Mouse (Mus musculus) heart, embryonic 14.5 days (tissue): ENCODE measurements around the gene Fam89b. TPM values are rescaled to one million over a fixed set of nuclear protein-coding genes. Genes with fewer than 3 reads are reported as not detected.
A peak's percentile ranks its signal among the peaks of the same experiment; 100 is the strongest.
"Not testable (repeated sequence)": the region's sequence is repeated elsewhere in the genome, so short reads cannot be mapped to it uniquely, and the experiment has no call there.

Source experiments
- ATAC-seq: fragments of 200-750 bp; cut with Nextera tagmentation; 2 replicates; pipeline ENCODE4 v1.8.0; 2017; ENCODE audit warnings: low read depth, moderate TSS enrichment; ENCODE audit not compliant: insufficient number of reproducible peaks, insufficient read depth, low FRiP score
- H3K27ac ChIP-seq, 2 experiments: fragments of 200-500 bp in 1 of 2; fragments of 300-500 bp in 1 of 2; sonication (generic) in 1 of 2; replicated peaks in 1 of 2; 2 replicates each; pipeline ENCODE4 v1.5.1; 2012 to 2014; ENCODE audit warnings: low read depth in 2 of 2, low read length in 2 of 2, control low read depth in 1 of 2, mild to moderate bottlenecking in 1 of 2, mixed read lengths in 1 of 2; ENCODE audit not compliant: control insufficient read depth in 1 of 2, insufficient read depth in 1 of 2
- H3K27me3 ChIP-seq: fragments of 300-500 bp; sonication (generic); 2 replicates; pipeline ENCODE4 v1.6.1; 2014; ENCODE audit warnings: mild to moderate bottlenecking, low read length, control low read depth; ENCODE audit not compliant: control insufficient read depth, insufficient read depth
- H3K36me3 ChIP-seq: fragments of 300-500 bp; sonication (generic); 2 replicates; pipeline ENCODE4 v1.6.1; 2014; ENCODE audit warnings: mild to moderate bottlenecking, control low read depth, low read length, mixed read lengths; ENCODE audit not compliant: control insufficient read depth, insufficient read depth
- H3K4me1 ChIP-seq, 2 experiments: fragments of 200-500 bp in 1 of 2; fragments of 300-500 bp in 1 of 2; sonication (generic) in 1 of 2; 2 replicates each; pipeline ENCODE4 v1.6.1; 2012 to 2014; ENCODE audit warnings: low read length in 2 of 2, control low read depth in 1 of 2, mixed read lengths in 1 of 2; ENCODE audit not compliant: control insufficient read depth in 2 of 2, insufficient read depth in 2 of 2
- H3K4me2 ChIP-seq: fragments of 300-500 bp; sonication (generic); 2 replicates; pipeline ENCODE4 v1.6.1; 2014; ENCODE audit warnings: mild to moderate bottlenecking, low read length
- H3K4me3 ChIP-seq, 2 experiments: fragments of 200-500 bp in 1 of 2; fragments of 300-500 bp in 1 of 2; sonication (generic) in 1 of 2; 2 replicates each; pipeline ENCODE4 v1.5.1; 2012 to 2014; ENCODE audit warnings: low read length in 2 of 2, mild to moderate bottlenecking in 2 of 2, control low read depth in 1 of 2, low read depth in 1 of 2, moderate library complexity in 1 of 2; ENCODE audit not compliant: control insufficient read depth in 1 of 2, insufficient read depth in 1 of 2
- H3K9ac ChIP-seq: fragments of 300-500 bp; sonication (generic); 2 replicates; pipeline ENCODE4 v1.6.1; 2014; ENCODE audit warnings: mild to moderate bottlenecking, low read length
- H3K9me3 ChIP-seq: fragments of 300-500 bp; sonication (generic); 2 replicates; pipeline ENCODE4 v1.6.1; 2016; ENCODE audit warnings: low read length, control low read depth; ENCODE audit not compliant: control insufficient read depth
- WGBS: fragments of 180-500 bp; shearing (Covaris S2); extraction: QIAGEN DNeasy Blood & Tissue Kit; methylation state at CpG from one replicate; pipeline ENCODE4 v1.1.7; 2014; 5-methylcytosine and 5-hydroxymethylcytosine counted together
- polyA plus RNA-seq: library from polyadenylated mRNA; unstranded; fragments of >200 nt; fragmentation: Nextera tagmentation; extraction: Ambion mirVana; gene quantifications from 2 replicates; pipeline ENCODE4 v1.2.1, GENCODE M21; 2014

Gene Fam89b
- polyA plus RNA-seq, 1 experiment from 2014 or later = 89.5 TPM

DNA sequence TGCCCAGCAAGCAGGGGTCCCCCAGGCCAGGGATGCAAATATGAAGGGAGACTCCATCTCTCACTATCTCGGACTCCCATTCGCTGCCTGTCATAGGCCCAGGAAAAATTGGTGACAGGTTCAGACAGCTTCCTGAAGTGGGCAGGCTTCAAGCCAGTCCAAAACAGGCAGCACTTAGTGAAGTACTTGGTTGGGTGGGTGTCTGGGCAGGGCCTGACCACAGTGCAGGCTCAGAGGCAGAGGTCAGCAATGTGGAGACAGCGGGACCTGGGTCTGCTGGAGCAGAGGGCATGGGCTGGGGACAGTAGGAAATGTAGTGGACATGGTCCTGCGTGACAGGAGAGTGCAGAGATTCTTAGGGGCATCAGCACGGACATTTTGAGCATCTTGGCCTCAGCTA is 37.9 kb downstream of the Fam89b start:
- 54% methylated on average over 5 of the region's 5 CpGs for WGBS
- Histone ChIP-seq H3K4me2 (peak overlapping the region; percentile 100), H3K27me3 (no peaks in the 10 kb centered on the region), H3K4me3 (peak overlapping the region; percentile 52 to 95), H3K36me3 (peaks cover 59% of the 10 kb centered on the region), H3K9me3 (no peaks in the 10 kb centered on the region), H3K27ac (peak overlapping the region; percentile 85 to 87), H3K4me1 (peaks cover 16 to 53% of the 10 kb centered on the region in 2 experiments), H3K9ac (peak overlapping the region; percentile 85)
- no peak for ATAC-seq

DNA sequence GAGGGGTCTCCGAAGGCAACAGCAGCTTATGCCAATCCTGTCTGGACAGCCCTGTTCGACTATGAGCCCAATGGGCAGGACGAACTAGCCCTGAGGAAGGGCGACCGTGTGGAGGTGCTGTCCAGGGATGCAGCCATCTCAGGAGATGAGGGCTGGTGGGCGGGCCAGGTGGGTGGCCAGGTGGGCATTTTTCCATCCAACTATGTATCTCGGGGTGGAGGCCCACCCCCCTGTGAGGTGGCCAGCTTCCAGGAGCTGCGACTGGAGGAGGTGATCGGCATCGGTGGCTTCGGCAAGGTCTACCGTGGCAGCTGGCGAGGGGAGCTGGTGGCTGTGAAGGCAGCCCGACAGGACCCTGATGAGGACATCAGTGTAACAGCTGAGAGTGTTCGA is 39.1 kb downstream of the Fam89b start:
- peak overlapping the region; percentile 52 to 95 for H3K4me3 ChIP-seq
- H3K4me2 ChIP-seq = peak overlapping the region; percentile 100
- H3K27me3 ChIP-seq = no peaks in the 10 kb centered on the region
- ATAC-seq = no peak
- WGBS = 51% methylated on average over 15 of the region's 15 CpGs
- H3K36me3 ChIP-seq = peaks cover 59% of the 10 kb centered on the region
- H3K9ac ChIP-seq = peak overlapping the region; percentile 85
- H3K4me1 ChIP-seq = peaks cover 16 to 48% of the 10 kb centered on the region in 2 experiments
- H3K9me3 ChIP-seq = no peaks in the 10 kb centered on the region
- H3K27ac ChIP-seq = peak overlapping the region; percentile 87 to 95; a peak in 3 of 4 replicates

DNA sequence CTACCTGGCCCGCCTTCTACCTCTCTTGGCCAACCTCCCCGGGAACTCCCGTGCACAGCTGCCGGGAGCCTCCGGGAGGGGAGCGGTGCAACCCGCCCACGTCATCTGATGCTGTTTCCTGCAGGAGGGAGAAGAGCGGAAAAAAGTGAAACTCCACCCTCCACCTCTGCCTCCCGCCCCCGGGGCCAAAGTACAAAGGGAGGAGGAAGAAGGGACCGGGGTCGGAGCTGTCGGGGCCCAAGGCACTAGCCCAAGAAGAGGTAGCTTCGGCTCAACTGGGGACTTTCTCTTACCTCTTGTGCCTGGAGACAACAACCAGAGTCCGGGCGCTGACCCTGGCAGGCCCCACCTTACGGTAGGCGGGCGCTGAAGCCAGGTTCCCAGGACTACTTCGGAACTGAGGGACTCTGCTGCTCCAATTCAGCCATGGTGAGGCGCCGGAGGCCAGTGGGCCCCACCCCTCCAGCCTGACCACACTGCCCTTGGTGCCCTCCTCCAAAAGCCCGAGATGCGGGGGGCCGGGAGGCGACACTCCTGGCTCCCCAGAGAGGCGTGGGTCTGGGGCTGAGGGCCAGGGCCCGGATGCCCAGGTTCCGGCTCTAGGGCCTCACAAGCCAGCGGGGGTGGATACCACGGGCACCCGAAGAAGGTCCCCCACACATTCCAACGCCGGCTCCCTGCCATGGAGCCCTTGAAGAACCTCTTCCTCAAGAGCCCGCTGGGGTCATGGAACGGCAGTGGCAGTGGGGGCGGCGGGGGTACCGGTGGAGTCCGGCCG is 39.7 kb downstream of the Fam89b start:
- peak overlapping the region; percentile 52 to 95 for H3K4me3 ChIP-seq
- H3K36me3 ChIP-seq = peaks cover 59% of the 10 kb centered on the region
- H3K27me3 ChIP-seq = no peaks in the 10 kb centered on the region
- peak overlapping the region; percentile 85 for H3K9ac ChIP-seq
- peaks cover 16 to 48% of the 10 kb centered on the region in 2 experiments for H3K4me1 ChIP-seq
- H3K27ac ChIP-seq = peak overlapping the region; percentile 87 to 95
- WGBS = 6% methylated on average over 42 of the region's 42 CpGs
- peak overlapping the region; percentile 100 for H3K4me2 ChIP-seq
- H3K9me3 ChIP-seq = no peaks in the 10 kb centered on the region
- peak; percentile 54 for ATAC-seq

DNA sequence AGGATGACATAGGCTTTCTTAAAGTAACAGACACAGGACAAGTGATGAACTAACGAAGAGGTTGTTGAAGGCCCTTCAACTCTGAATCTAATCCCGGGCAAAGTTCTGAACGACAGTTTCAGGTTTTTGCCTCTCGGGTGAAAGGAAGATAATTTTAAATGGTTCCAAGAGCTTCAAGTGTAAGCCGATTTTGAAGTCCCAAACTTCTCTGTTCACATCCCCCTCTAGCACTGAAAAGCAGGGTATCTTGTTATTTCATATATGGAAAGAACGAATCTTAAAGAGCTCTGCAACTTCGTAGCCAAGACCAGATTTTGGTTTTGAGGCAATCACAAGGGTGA is 40.4 kb downstream of the Fam89b start:
- Histone ChIP-seq H3K4me3 (peak overlapping the region; percentile 52 to 95), H3K4me1 (peaks cover 16 to 48% of the 10 kb centered on the region in 2 experiments), H3K27ac (peak overlapping the region; percentile 87 to 95), H3K9me3 (no peaks in the 10 kb centered on the region), H3K9ac (peak overlapping the region; percentile 85), H3K36me3 (peaks cover 59% of the 10 kb centered on the region), H3K4me2 (peak overlapping the region; percentile 100), H3K27me3 (no peaks in the 10 kb centered on the region)
- no peak for ATAC-seq
- WGBS = 1% methylated on average over 7 of the region's 7 CpGs

DNA sequence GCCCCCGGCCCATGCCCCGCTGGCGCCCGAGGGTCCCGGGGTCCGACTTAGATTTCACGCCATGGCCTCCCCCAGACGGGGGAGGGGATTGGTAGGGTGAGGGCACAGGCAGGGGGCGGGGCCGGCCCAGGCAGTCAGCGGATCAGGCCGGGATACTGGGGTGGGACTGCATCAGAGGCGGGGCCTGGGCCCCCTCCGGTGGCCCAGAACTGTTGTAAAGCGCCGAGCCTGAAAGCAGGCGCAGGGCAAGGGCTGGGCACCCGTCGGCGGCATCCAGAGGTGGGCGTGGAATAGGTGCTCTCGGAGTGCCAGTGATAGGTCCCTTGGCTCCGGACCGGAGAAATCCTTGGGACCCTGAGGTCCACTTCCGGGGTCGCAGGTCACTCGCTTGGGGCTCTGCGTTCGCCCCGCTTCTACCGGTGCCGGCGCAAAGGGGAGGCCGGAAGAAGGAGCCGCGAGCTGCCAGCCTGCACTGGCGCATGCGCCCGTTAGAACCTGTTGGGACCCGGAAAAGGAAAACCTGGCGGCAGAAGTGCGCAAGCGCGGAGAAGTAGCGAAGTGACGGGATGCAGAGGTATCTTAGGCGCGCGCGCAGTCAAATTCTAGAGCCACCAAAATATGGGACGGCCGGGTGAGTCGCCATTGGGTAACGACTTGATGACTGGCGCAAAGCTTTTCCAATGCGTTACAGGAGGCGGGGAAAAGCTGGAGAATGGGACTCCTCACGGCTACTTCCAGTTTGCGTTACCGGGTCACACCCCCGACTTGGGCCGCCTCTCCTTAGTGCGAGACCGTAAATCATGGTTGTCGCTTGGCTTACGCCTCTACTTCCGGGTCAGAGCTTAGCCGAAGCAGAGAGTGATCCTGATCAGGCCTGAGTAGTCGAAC is 41.0 kb downstream of the Fam89b start, which contains the start of the genes Map3k11 and Pcnx3:
Gene Map3k11 (plus strand): TSS at position 543 of the 888 bp plus-strand sequence.
Gene Pcnx3 (minus strand): TSS at position 709 of the 888 bp plus-strand sequence.
- Histone ChIP-seq H3K9me3 (no peaks in the 10 kb centered on the region), H3K4me3 (peak within 1 kb of the TSS; percentile 52 to 95), H3K4me1 (peaks cover 16 to 43% of the 10 kb centered on the region in 2 experiments), H3K27me3 (no peaks in the 10 kb centered on the region), H3K4me2 (peak within 1 kb of the TSS; percentile 100), H3K9ac (peak within 1 kb of the TSS; percentile 85), H3K27ac (peak within 1 kb of the TSS; percentile 87 to 95), H3K36me3 (peaks cover 59% of the 10 kb centered on the region)
- peak; percentile 87 for ATAC-seq
- WGBS = under 1% methylated on average over 69 of the region's 69 CpGs

DNA sequence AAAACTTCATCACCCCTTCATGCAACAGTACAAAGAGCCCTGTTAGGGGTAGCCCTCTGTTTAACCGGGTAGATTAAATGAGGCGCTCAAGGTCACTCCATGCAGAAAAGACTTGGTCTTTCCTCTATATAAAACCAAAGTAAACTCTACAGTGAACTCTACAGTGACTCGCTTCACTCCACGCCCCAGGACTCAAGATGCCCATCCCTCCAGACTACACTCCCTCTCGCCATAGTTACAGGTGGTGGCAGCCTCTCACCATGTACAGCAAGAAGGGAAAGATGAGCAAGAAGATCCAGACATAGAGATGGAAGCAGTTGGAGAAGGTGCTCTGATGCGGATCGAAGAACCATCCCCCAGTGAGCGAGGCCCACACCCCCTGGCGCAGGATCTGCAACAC is 41.7 kb downstream of the Fam89b start:
- peak overlapping the region; percentile 100 for H3K4me2 ChIP-seq
- peak overlapping the region; percentile 85 for H3K9ac ChIP-seq
- peaks cover 16 to 38% of the 10 kb centered on the region in 2 experiments for H3K4me1 ChIP-seq
- H3K4me3 ChIP-seq = peak overlapping the region; percentile 52 to 95
- WGBS = 22% methylated on average over 9 of the region's 9 CpGs
- no peaks in the 10 kb centered on the region for H3K27me3 ChIP-seq
- no peak for ATAC-seq
- H3K36me3 ChIP-seq = peaks cover 59% of the 10 kb centered on the region
- no peaks in the 10 kb centered on the region for H3K9me3 ChIP-seq
- peak overlapping the region in 1 of 2 experiments; percentile 87; a peak in 2 of 4 replicates for H3K27ac ChIP-seq

DNA sequence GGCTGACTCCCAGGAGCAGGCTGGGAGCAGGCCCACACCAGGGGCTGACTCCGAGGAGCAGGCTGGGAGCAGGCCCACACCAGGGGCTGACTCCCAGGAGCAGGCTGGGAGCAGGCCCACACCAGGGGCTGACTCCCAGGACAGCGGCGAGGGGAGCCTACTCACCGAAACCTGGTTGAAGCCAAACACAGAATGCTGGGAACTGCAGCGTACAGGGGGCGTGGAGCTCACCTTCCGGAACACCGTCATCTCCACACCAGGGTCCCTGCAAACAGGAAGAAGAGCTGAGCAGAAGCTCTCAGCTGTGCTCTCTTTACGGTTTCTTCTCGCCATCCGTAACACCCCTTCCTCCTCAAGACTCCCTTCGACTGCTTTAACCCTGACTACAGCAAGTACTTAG is 42.5 kb downstream of the Fam89b start:
- Histone ChIP-seq H3K4me2 (peak overlapping the region; percentile 100; the same call in 1 of the 2 replicates), H3K36me3 (peaks cover 66% of the 10 kb centered on the region), H3K4me3 (peak overlapping the region in 1 of 2 experiments; percentile 52; a peak in 1 of 4 replicates), H3K4me1 (peaks cover 16 to 30% of the 10 kb centered on the region in 2 experiments)
- not testable (repeated sequence) for H3K27me3 ChIP-seq, H3K9ac ChIP-seq, ATAC-seq, H3K27ac ChIP-seq, H3K9me3 ChIP-seq
- WGBS = 93% methylated on average over 11 of the region's 12 CpGs
